ENCODE assay signal across 13 mouse cellular contexts in genomic region chr10:105427625-105428024, GRCm38 (mm10).
DNase-seq lines count a peak whose midpoint lies in the region; ATAC-seq and TF ChIP-seq lines count a peak whose summit lies in the region.
"Had no signal": no experiment of that assay in that cellular context is flagged by ENCODE, and none has a peak within 500 bp of the region (broad histone marks: within the 10 kb centered on the region; RNA-seq: fewer than 3 reads in every experiment).

No protein-coding gene starts in this region.

- H3K4me2 ChIP-seq in forebrain, postnatal 0 days (ENCODE audit: low read depth): no peak overlapping the region
- H3K4me2 ChIP-seq in midbrain, embryonic 11.5 days: no peak overlapping the region
- no peak overlapping the region for H3K4me2 ChIP-seq in midbrain, postnatal 0 days (ENCODE audit: low read depth, low read length, poor library complexity, severe bottlenecking)
- H3K4me2 ChIP-seq in limb, embryonic 15.5 days: peak overlapping the region; percentile 25
- no peak overlapping the region for H3K4me2 ChIP-seq in liver, embryonic 11.5 days
- H3K4me2 ChIP-seq: lung, embryonic 14.5 days had no signal

- 54% methylated on average over 7 of the region's 7 CpGs for WGBS in forebrain, postnatal 0 days
- WGBS in forebrain, embryonic 10.5 days: 87% methylated on average over 7 of the region's 7 CpGs
- 91% methylated on average over 7 of the region's 7 CpGs for WGBS in midbrain, embryonic 11.5 days
- 85% methylated on average over 7 of the region's 7 CpGs for WGBS in midbrain, postnatal 0 days
- 14% methylated on average over 7 of the region's 7 CpGs for WGBS in limb, embryonic 15.5 days
- WGBS in liver, embryonic 11.5 days: 83% methylated on average over 7 of the region's 7 CpGs

- H3K9me3 ChIP-seq in forebrain, postnatal 0 days (ENCODE audit: low read length): no peaks in the 10 kb centered on the region
- no peaks in the 10 kb centered on the region for H3K9me3 ChIP-seq in forebrain, embryonic 10.5 days
- no peaks in the 10 kb centered on the region for H3K9me3 ChIP-seq in midbrain, embryonic 11.5 days (ENCODE audit: control insufficient read depth, low read length)
- no peaks in the 10 kb centered on the region for H3K9me3 ChIP-seq in midbrain, postnatal 0 days (ENCODE audit: low read length)
- no peaks in the 10 kb centered on the region for H3K9me3 ChIP-seq in limb, embryonic 15.5 days
- no peaks in the 10 kb centered on the region for H3K9me3 ChIP-seq in liver, embryonic 11.5 days (ENCODE audit: control insufficient read depth, low read length)
- H3K9me3 ChIP-seq: heart, embryonic 10.5 days; megakaryocyte, embryonic 14.5 days had no signal

- no peak overlapping the region for H3K9ac ChIP-seq in forebrain, postnatal 0 days
- H3K9ac ChIP-seq in midbrain, embryonic 11.5 days (ENCODE audit: low read length): no peak overlapping the region
- H3K9ac ChIP-seq in midbrain, postnatal 0 days (replicated peaks; ENCODE audit: low read length, poor library complexity, severe bottlenecking): no peak overlapping the region
- H3K9ac ChIP-seq in limb, embryonic 15.5 days: no peak overlapping the region
- no peak overlapping the region for H3K9ac ChIP-seq in liver, embryonic 11.5 days (ENCODE audit: low read depth, low read length)
- H3K9ac ChIP-seq: lung, embryonic 14.5 days had no signal

- peak; percentile 66 for DNase-seq in forebrain, postnatal 0 days
- DNase-seq in forebrain, embryonic 10.5 days (ENCODE audit: extremely low spot score, low spot score): no peak
- DNase-seq in midbrain, embryonic 11.5 days (ENCODE audit: low spot score, missing footprints): peak; percentile 35
- DNase-seq in midbrain, postnatal 0 days (ENCODE audit: low spot score): no peak
- peak; percentile 30 to 71 for DNase-seq in layer of hippocampus, adult 18-20 months (ENCODE audit: low spot score in 2 of 2)
- no peak for DNase-seq in liver, embryonic 11.5 days (ENCODE audit: low spot score)
- DNase-seq in ovary, postnatal 10 days (ENCODE audit: low spot score): no peak
- DNase-seq: lung, embryonic 14.5 days had no signal

- H3K4me1 ChIP-seq in forebrain, postnatal 0 days (ENCODE audit: insufficient read depth): no peaks in the 10 kb centered on the region
- H3K4me1 ChIP-seq in forebrain, embryonic 10.5 days: peaks cover 26% of the 10 kb centered on the region
- no peaks in the 10 kb centered on the region for H3K4me1 ChIP-seq in midbrain, embryonic 11.5 days (ENCODE audit: control insufficient read depth, insufficient read depth, low read length)
- H3K4me1 ChIP-seq in midbrain, postnatal 0 days (ENCODE audit: insufficient read depth, low read length): no peaks in the 10 kb centered on the region
- H3K4me1 ChIP-seq in limb, embryonic 15.5 days: peaks cover 16% of the 10 kb centered on the region
- no peaks in the 10 kb centered on the region; the same call in 1 of the 2 replicates for H3K4me1 ChIP-seq in liver, embryonic 11.5 days (replicated peaks; ENCODE audit: control insufficient read depth, insufficient read depth, low read length)
- H3K4me1 ChIP-seq: megakaryocyte, embryonic 14.5 days had no signal

- no peaks in the 10 kb centered on the region for H3K36me3 ChIP-seq in forebrain, postnatal 0 days (ENCODE audit: insufficient read depth)
- no peaks in the 10 kb centered on the region for H3K36me3 ChIP-seq in forebrain, embryonic 10.5 days (replicated peaks)
- H3K36me3 ChIP-seq in midbrain, embryonic 11.5 days (ENCODE audit: control insufficient read depth, insufficient read depth, low read length): no peaks in the 10 kb centered on the region
- no peaks in the 10 kb centered on the region for H3K36me3 ChIP-seq in midbrain, postnatal 0 days (ENCODE audit: insufficient read depth, low read length)
- H3K36me3 ChIP-seq in limb, embryonic 15.5 days: no peaks in the 10 kb centered on the region
- no peaks in the 10 kb centered on the region for H3K36me3 ChIP-seq in liver, embryonic 11.5 days (ENCODE audit: control insufficient read depth, insufficient read depth, low read length)
- H3K36me3 ChIP-seq: heart, embryonic 10.5 days had no signal

- no peaks in the 10 kb centered on the region for H3K27me3 ChIP-seq in forebrain, postnatal 0 days (ENCODE audit: insufficient read depth, low read length)
- H3K27me3 ChIP-seq in forebrain, embryonic 10.5 days (ENCODE audit: poor library complexity, severe bottlenecking): peaks cover 72% of the 10 kb centered on the region
- no peaks in the 10 kb centered on the region for H3K27me3 ChIP-seq in midbrain, embryonic 11.5 days (ENCODE audit: control insufficient read depth, insufficient read depth, low read length)
- H3K27me3 ChIP-seq in midbrain, postnatal 0 days (ENCODE audit: insufficient read depth, low read length): no peaks in the 10 kb centered on the region
- no peaks in the 10 kb centered on the region for H3K27me3 ChIP-seq in limb, embryonic 15.5 days
- no peaks in the 10 kb centered on the region for H3K27me3 ChIP-seq in liver, embryonic 11.5 days (replicated peaks; ENCODE audit: control insufficient read depth, insufficient read depth, low read length)
- H3K27me3 ChIP-seq: megakaryocyte, embryonic 14.5 days had no signal

- ATAC-seq in forebrain, postnatal 0 days: peak; percentile 84
- ATAC-seq in midbrain, embryonic 11.5 days (ENCODE audit: low FRiP score): no peak
- ATAC-seq in midbrain, postnatal 0 days (ENCODE audit: low FRiP score): no peak
- ATAC-seq in limb, embryonic 15.5 days (ENCODE audit: insufficient number of reproducible peaks, low FRiP score, low TSS enrichment, low read depth): 0 out of 2 replicates have a peak, but pooled peaks have one; percentile 48
- no peak for ATAC-seq in liver, embryonic 11.5 days (replicated peaks; ENCODE audit: low FRiP score)
- ATAC-seq: activated CD4-positive, CD25-positive, alpha-beta regulatory T cell, adult 4 months; intestine, embryonic 16.5 days had no signal

- no peak overlapping the region for H3K4me3 ChIP-seq in forebrain, postnatal 0 days (ENCODE audit: low read depth, low read length)
- H3K4me3 ChIP-seq in forebrain, embryonic 10.5 days: no peak overlapping the region
- H3K4me3 ChIP-seq in midbrain, embryonic 11.5 days (ENCODE audit: low read depth, low read length): no peak overlapping the region
- H3K4me3 ChIP-seq in midbrain, postnatal 0 days (ENCODE audit: low read depth, low read length): no peak overlapping the region
- no peak overlapping the region; the same call in 1 of the 2 replicates for H3K4me3 ChIP-seq in limb, embryonic 15.5 days
- H3K4me3 ChIP-seq in liver, embryonic 11.5 days (ENCODE audit: low read depth, low read length): no peak overlapping the region
- H3K4me3 ChIP-seq: heart, embryonic 10.5 days; megakaryocyte, embryonic 14.5 days had no signal

- H3K27ac ChIP-seq in forebrain, postnatal 0 days (ENCODE audit: low read depth, low read length): no peak overlapping the region
- H3K27ac ChIP-seq in forebrain, embryonic 10.5 days: no peak overlapping the region
- no peak overlapping the region for H3K27ac ChIP-seq in midbrain, embryonic 11.5 days (ENCODE audit: low read depth, low read length)
- no peak overlapping the region for H3K27ac ChIP-seq in midbrain, postnatal 0 days (ENCODE audit: low read depth, low read length)
- H3K27ac ChIP-seq in limb, embryonic 15.5 days: no peak overlapping the region
- H3K27ac ChIP-seq in liver, embryonic 11.5 days (ENCODE audit: low read depth, low read length): no peak overlapping the region
- H3K27ac ChIP-seq: heart, embryonic 10.5 days had no signal

- TF ChIP-seq CTCF in forebrain, postnatal 0 days (IDR thresholded peaks at IDR 0.05; ENCODE audit: low read depth): no peak
- TF ChIP-seq CTCF in midbrain, postnatal 0 days (IDR thresholded peaks at IDR 0.05): no peak

Comparison
In these comparisons a context has a peak if more than half of its experiments do, and no peak if none do; other contexts are left out.
1. DNase-seq: peak in forebrain, postnatal 0 days (single experiment), midbrain, embryonic 11.5 days (single experiment) and layer of hippocampus, adult 18-20 months (2 of 2); none in forebrain, embryonic 10.5 days (single experiment), midbrain, postnatal 0 days (single experiment), liver, embryonic 11.5 days (single experiment) and ovary, postnatal 10 days (single experiment).
2. ATAC-seq: peak in forebrain, postnatal 0 days (single experiment) and limb, embryonic 15.5 days (single experiment); none in midbrain, embryonic 11.5 days (single experiment), midbrain, postnatal 0 days (single experiment) and liver, embryonic 11.5 days (single experiment).